Mouse (Mus musculus) stomach, embryonic 14.5 days (tissue): ENCODE measurements around the gene Usp53. TPM values are rescaled to one million over a fixed set of nuclear protein-coding genes. Genes with fewer than 3 reads are reported as not detected.
"Not testable (repeated sequence)": the region's sequence is repeated elsewhere in the genome, so short reads cannot be mapped to it uniquely, and the experiment has no call there.

ENCODE experiments used
- ATAC-seq: fragments of 200-750 bp; cut with Nextera tagmentation; 2 replicates; pipeline ENCODE4 v1.8.0; 2017; ENCODE audit warnings: low read depth, moderate TSS enrichment; ENCODE audit not compliant: insufficient number of reproducible peaks, insufficient read depth, low FRiP score
- H3K27ac ChIP-seq: fragments of 300-500 bp; sonication (generic); 2 replicates; pipeline ENCODE4 v1.5.1; 2014; ENCODE audit warnings: mild to moderate bottlenecking, low read length, moderate library complexity, mixed read lengths
- H3K27me3 ChIP-seq: fragments of 300-500 bp; sonication (generic); 2 replicates; pipeline ENCODE4 v1.6.1; 2014; ENCODE audit warnings: low read length, control low read depth, mixed read lengths; ENCODE audit not compliant: control insufficient read depth, insufficient read depth
- H3K36me3 ChIP-seq: fragments of 300-500 bp; sonication (generic); 2 replicates; pipeline ENCODE4 v1.6.1; 2014; ENCODE audit warnings: mild to moderate bottlenecking, control low read depth, low read length, moderate library complexity, mixed read lengths; ENCODE audit not compliant: control insufficient read depth, insufficient read depth
- H3K4me1 ChIP-seq: fragments of 300-500 bp; sonication (generic); 2 replicates; pipeline ENCODE4 v1.6.1; 2014; ENCODE audit warnings: low read length, control low read depth, mixed read lengths; ENCODE audit not compliant: control insufficient read depth, insufficient read depth
- H3K4me2 ChIP-seq: fragments of 300-500 bp; sonication (generic); replicated peaks from 2 replicates; pipeline ENCODE4 v1.6.1; 2014; ENCODE audit warnings: low read depth, low read length, control low read depth
- H3K4me3 ChIP-seq: fragments of 300-500 bp; sonication (generic); 2 replicates; pipeline ENCODE4 v1.5.1; 2014; ENCODE audit warnings: low read depth, low read length, control low read depth
- H3K9ac ChIP-seq: fragments of 300-500 bp; sonication (generic); replicated peaks from 2 replicates; pipeline ENCODE4 v1.6.1; 2014; ENCODE audit warnings: low read depth, mild to moderate bottlenecking, control low read depth, low read length, moderate library complexity, mixed read lengths
- H3K9me3 ChIP-seq: fragments of 300-500 bp; sonication (generic); 2 replicates; pipeline ENCODE4 v1.6.1; 2016; ENCODE audit warnings: low read depth, low read length, control low read depth; ENCODE audit not compliant: control insufficient read depth
- WGBS: fragments of 180-500 bp; shearing (Covaris S2); extraction: QIAGEN DNeasy Blood & Tissue Kit; methylation state at CpG from one replicate; pipeline ENCODE4 v1.1.7; 2014; 5-methylcytosine and 5-hydroxymethylcytosine counted together
- polyA plus RNA-seq: library from polyadenylated mRNA; unstranded; fragments of >200 nt; fragmentation: Nextera tagmentation; extraction: Ambion mirVana; gene quantifications from 2 replicates; pipeline ENCODE4 v1.2.1, GENCODE M21; 2014

The Usp53 gene
- polyA plus RNA-seq, 1 experiment from 2014 or later: 24.3 TPM

- ATAC-seq: no peak
These were observed 9.5 kb downstream of the Usp53 start for GRCm38 (mm10) chr3:122974833-122975232.

DNA sequence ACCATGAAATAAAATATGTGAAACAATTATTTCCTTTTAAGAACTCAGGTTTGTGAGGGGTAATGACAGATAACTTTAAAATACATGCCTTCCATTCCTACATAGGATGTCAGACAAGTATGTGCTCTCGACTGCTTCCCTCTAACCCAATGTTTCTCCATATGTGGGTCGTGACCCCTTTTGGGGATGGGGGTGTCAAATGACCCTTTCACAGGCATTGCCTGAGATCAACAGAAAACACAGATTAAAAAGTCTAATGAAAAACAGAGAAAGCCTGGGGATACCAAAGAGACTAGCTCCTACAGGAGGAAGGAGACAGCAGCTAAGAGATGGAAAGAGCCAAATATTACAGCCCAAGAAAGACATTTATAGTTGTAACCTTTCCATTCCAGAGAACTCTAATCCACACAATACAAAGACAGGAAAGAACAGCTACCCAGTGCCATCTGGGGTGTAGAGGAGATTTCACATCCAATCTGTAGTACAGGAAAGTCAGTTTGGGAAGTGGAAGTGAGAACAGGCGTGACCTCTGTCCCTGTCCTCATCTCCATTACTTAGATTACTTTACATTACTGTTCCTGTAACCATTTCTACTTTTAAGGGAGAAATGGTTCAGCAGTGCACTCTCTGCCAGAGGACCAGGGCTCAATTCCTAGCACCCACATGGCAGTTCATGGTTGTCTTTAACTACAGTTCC, 12.0 kb downstream of the Usp53 start:
- Histone ChIP-seq H3K27me3 (no peaks in the 10 kb centered on the region), H3K36me3 (peaks cover 4% of the 10 kb centered on the region; the same call in 1 of the 2 replicates), H3K4me3 (no peak overlapping the region), H3K9me3 (no peaks in the 10 kb centered on the region), H3K4me1 (0 out of 2 replicates have a peak, but pooled peaks cover 8% of the 10 kb centered on the region), H3K4me2 (no peak overlapping the region), H3K9ac (no peak overlapping the region), H3K27ac (no peak overlapping the region)
- WGBS: 72% methylated on average over 3 of the region's 3 CpGs
- no peak for ATAC-seq

More at GRCm38 (mm10) chr3:122974833-122975232, 9.5 kb downstream of the Usp53 start:
- Histone ChIP-seq H3K27ac (no peak overlapping the region), H3K9me3 (no peaks in the 10 kb centered on the region), H3K4me2 (no peak overlapping the region), H3K9ac (no peak overlapping the region), H3K36me3 (no peaks in the 10 kb centered on the region), H3K4me1 (0 out of 2 replicates have a peak, but pooled peaks cover 8% of the 10 kb centered on the region), H3K4me3 (no peak overlapping the region), H3K27me3 (no peaks in the 10 kb centered on the region)
- 60% methylated on average over 3 of the region's 3 CpGs for WGBS

- ATAC-seq: no peak
- no peak overlapping the region for H3K27ac ChIP-seq
- 85% methylated on average over 9 of the region's 9 CpGs for WGBS
- H3K27me3 ChIP-seq: no peaks in the 10 kb centered on the region
- no peak overlapping the region for H3K4me3 ChIP-seq
- H3K4me2 ChIP-seq: no peak overlapping the region
- H3K9ac ChIP-seq: no peak overlapping the region
- no peaks in the 10 kb centered on the region for H3K9me3 ChIP-seq
- H3K4me1 ChIP-seq: no peaks in the 10 kb centered on the region
- peaks cover 4% of the 10 kb centered on the region; the same call in 1 of the 2 replicates for H3K36me3 ChIP-seq
These were observed 15.9 kb downstream of the Usp53 start for GRCm38 (mm10) chr3:122968391-122968790.

GRCm38 (mm10) chr3:122964301-122964700, 20.0 kb downstream of the Usp53 start:
- H3K27ac ChIP-seq: no peak overlapping the region
- no peak overlapping the region for H3K9ac ChIP-seq
- no peaks in the 10 kb centered on the region for H3K4me1 ChIP-seq
- no peak for ATAC-seq
- H3K4me3 ChIP-seq: no peak overlapping the region
- H3K36me3 ChIP-seq: peaks cover 10% of the 10 kb centered on the region; the same call in 1 of the 2 replicates
- no peaks in the 10 kb centered on the region for H3K27me3 ChIP-seq
- no peaks in the 10 kb centered on the region for H3K9me3 ChIP-seq
- no peak overlapping the region for H3K4me2 ChIP-seq
- WGBS: 90% methylated on average over 5 of the region's 5 CpGs

- no peak overlapping the region for H3K27ac ChIP-seq
- no peaks in the 10 kb centered on the region for H3K4me1 ChIP-seq
- no peaks in the 10 kb centered on the region for H3K9me3 ChIP-seq
- no peak overlapping the region for H3K9ac ChIP-seq
- no peaks in the 10 kb centered on the region for H3K27me3 ChIP-seq
- no peak for ATAC-seq
- H3K4me2 ChIP-seq: no peak overlapping the region
- peaks cover 10% of the 10 kb centered on the region for H3K36me3 ChIP-seq
- no peak overlapping the region for H3K4me3 ChIP-seq
- 96% methylated on average over 2 of the region's 2 CpGs for WGBS
These were observed 34.2 kb downstream of the Usp53 start for GRCm38 (mm10) chr3:122950129-122950528.

DNA sequence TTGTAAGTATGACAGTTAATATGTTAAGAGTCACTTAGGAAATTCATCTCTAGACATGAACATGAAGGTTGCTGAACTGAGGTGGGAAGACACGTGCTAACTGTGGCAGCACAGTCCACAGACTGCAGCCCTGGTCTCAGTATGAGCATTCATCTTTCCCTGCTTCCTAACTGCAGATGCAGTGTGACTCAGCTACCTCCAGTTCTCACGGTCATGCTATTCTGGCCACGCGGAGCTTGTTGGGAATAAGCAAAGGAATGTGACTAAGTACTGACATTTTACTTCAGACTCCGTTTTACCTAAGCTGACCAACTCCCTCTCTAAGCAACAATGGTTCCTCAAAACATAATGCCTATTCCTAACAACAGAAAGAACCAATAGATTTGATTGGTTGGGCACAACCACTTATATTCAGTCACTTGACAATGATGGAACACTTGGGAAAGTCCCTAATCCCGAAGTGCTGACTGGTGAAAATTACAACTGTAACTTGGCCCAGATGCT, 40.9 kb downstream of the Usp53 start:
- H3K9me3 ChIP-seq: no peaks in the 10 kb centered on the region
- H3K4me2 ChIP-seq: no peak overlapping the region
- H3K9ac ChIP-seq: no peak overlapping the region
- H3K27ac ChIP-seq: no peak overlapping the region
- no peaks in the 10 kb centered on the region for H3K27me3 ChIP-seq
- no peak for ATAC-seq
- WGBS: 69% methylated on average over 6 of the region's 6 CpGs
- H3K4me1 ChIP-seq: no peaks in the 10 kb centered on the region
- H3K36me3 ChIP-seq: no peaks in the 10 kb centered on the region; the same call in 1 of the 2 replicates
- H3K4me3 ChIP-seq: no peak overlapping the region

- H3K4me1 ChIP-seq: no peaks in the 10 kb centered on the region
- no peak overlapping the region for H3K27ac ChIP-seq
- H3K4me2 ChIP-seq: no peak overlapping the region
- WGBS: 80% methylated on average over 2 of the region's 2 CpGs
- H3K9me3 ChIP-seq: no peaks in the 10 kb centered on the region
- no peak overlapping the region for H3K9ac ChIP-seq
- no peak overlapping the region for H3K4me3 ChIP-seq
- H3K27me3 ChIP-seq: no peaks in the 10 kb centered on the region
- no peak for ATAC-seq
- H3K36me3 ChIP-seq: no peaks in the 10 kb centered on the region
These were observed 45.1 kb downstream of the Usp53 start for GRCm38 (mm10) chr3:122939215-122939614.

DNA sequence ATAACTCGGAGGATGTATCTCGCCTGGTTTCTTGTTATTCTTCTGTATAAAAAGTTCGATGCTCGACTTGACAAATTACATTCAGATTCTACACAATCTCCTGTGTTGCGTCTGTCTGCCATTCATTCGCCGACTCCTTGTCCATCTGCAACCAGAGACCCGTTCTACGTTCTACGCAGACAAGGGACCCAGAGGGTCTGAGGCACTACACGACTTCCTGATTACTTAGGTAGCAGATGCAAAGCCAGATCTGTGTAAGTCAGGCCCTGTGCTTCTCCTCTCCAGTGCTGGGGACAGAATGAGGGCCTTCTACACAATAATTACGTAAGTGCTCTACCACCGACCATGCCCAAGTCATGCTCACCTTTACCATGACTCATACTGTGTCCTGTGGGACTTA, 47.1 kb downstream of the Usp53 start:
- not testable (repeated sequence) for H3K4me3 ChIP-seq, H3K27me3 ChIP-seq, H3K9me3 ChIP-seq, H3K36me3 ChIP-seq, H3K9ac ChIP-seq, H3K27ac ChIP-seq, H3K4me1 ChIP-seq, H3K4me2 ChIP-seq, ATAC-seq
- WGBS: 80% methylated on average over 13 of the region's 13 CpGs
